Mouse (Mus musculus) gastrocnemius, postnatal 36 days (tissue): ENCODE data around the gene Olfr293. TPM values are rescaled to one million over a fixed set of nuclear protein-coding genes. Genes with fewer than 3 reads are reported as not detected.

ENCODE experiments used
- DNase-seq, 2 experiments: peaks; one replicate each; pipeline ENCODE4 v3.0.0; 2022
- intact Hi-C: fragments of 180-260 bp; cut with DNase I; formaldehyde crosslinking; loops from one replicate; pipeline ENCODE4 v1.15.1; 2025
- long read RNA-seq, 2 experiments: library from polyadenylated mRNA; stranded (forward); transcript quantifications; one replicate each; pipeline ENCODE4 v2.0.0; 2021
- total RNA-seq, 2 experiments: library from RNA; stranded (reverse); gene quantifications; 2 replicates each; pipeline ENCODE4 v1.2.3; 2021

Gene Olfr293
- total RNA-seq: not detected
- long read RNA-seq, experiment 1: 0 reads
- long read RNA-seq, experiment 2: 0 reads

GRCm38 (mm10) chr7:86648761-86649160, at the start of gene Olfr293:
Olfr293 (plus strand) TSS chr7:86649061.
- intact Hi-C loops: no loop called here
- no peak for DNase-seq

GRCm38 (mm10) chr7:86616543-86616942, 32.3 kb upstream of the Olfr293 start, which contains the start of gene Olfr294:
Olfr294 (minus strand) TSS chr7:86616643.
- intact Hi-C loops: no loop called here
- DNase-seq: no peak

GRCm38 (mm10) chr7:86688030-86688429, 39.2 kb downstream of the Olfr293 start, which contains the start of gene Olfr292:
Olfr292 (plus strand) TSS chr7:86688330.
- no peak for DNase-seq
- intact Hi-C loops: no loop called here

Other genes with a start within 250 kb of the Olfr293 start
- gene Olfr301, start 245.2 kb upstream of the Olfr293 start, total RNA-seq: not detected
- not detected for gene Olfr299, start 189.1 kb upstream of the Olfr293 start, total RNA-seq
- not detected for gene Olfr298, start 156.6 kb upstream of the Olfr293 start, total RNA-seq
- gene Olfr297, start 129.1 kb upstream of the Olfr293 start, total RNA-seq: not detected
- gene Olfr295, start 65.2 kb upstream of the Olfr293 start, total RNA-seq: not detected
- not detected for gene Olfr294, start 32.4 kb upstream of the Olfr293 start, total RNA-seq
- gene Olfr292, start 39.3 kb downstream of the Olfr293 start, total RNA-seq: not detected
- gene Folh1, start 126.9 kb downstream of the Olfr293 start, total RNA-seq: not detected
- not detected for gene Vmn2r77, start 146.0 kb downstream of the Olfr293 start, total RNA-seq